Mouse (Mus musculus) midbrain, embryonic 16.5 days (tissue): Measurements from ENCODE around the gene Col4a1. TPM values are rescaled to one million over a fixed set of nuclear protein-coding genes. Genes with fewer than 3 reads are reported as not detected.

ENCODE experiments used
- ATAC-seq: fragments of 200-750 bp; cut with Nextera tagmentation; 2 replicates; pipeline ENCODE4 v1.8.0; 2017; ENCODE audit warnings: moderate TSS enrichment
- H3K27ac ChIP-seq: fragments of 300-500 bp; sonication (generic); 2 replicates; pipeline ENCODE4 v1.5.1; 2014; ENCODE audit warnings: mild to moderate bottlenecking, low read length, mixed read lengths
- H3K27me3 ChIP-seq: fragments of 300-500 bp; sonication (generic); 2 replicates; pipeline ENCODE4 v1.6.1; 2014; ENCODE audit warnings: low read depth, low read length, mixed read lengths; ENCODE audit not compliant: control insufficient read depth, insufficient read depth
- H3K36me3 ChIP-seq: fragments of 300-500 bp; sonication (generic); 2 replicates; pipeline ENCODE4 v1.6.1; 2014; ENCODE audit warnings: mild to moderate bottlenecking, low read length, moderate library complexity, mixed read lengths; ENCODE audit not compliant: control insufficient read depth, insufficient read depth
- H3K4me1 ChIP-seq: fragments of 300-500 bp; sonication (generic); 2 replicates; pipeline ENCODE4 v1.6.1; 2014; ENCODE audit warnings: mild to moderate bottlenecking, low read length, mixed read lengths; ENCODE audit not compliant: control insufficient read depth, insufficient read depth
- H3K4me2 ChIP-seq: fragments of 300-500 bp; sonication (generic); 2 replicates; pipeline ENCODE4 v1.6.1; 2014; ENCODE audit warnings: mild to moderate bottlenecking, low read length, mixed read lengths
- H3K4me3 ChIP-seq: fragments of 300-500 bp; sonication (generic); 2 replicates; pipeline ENCODE4 v1.5.1; 2014; ENCODE audit warnings: low read depth, mild to moderate bottlenecking, low read length, moderate library complexity, mixed read lengths
- H3K9ac ChIP-seq: fragments of 300-500 bp; sonication (generic); 2 replicates; pipeline ENCODE4 v1.6.1; 2014; ENCODE audit warnings: low read depth, low read length, mixed read lengths
- H3K9me3 ChIP-seq: fragments of 300-500 bp; sonication (generic); replicated peaks from 2 replicates; pipeline ENCODE4 v1.6.1; 2014; ENCODE audit warnings: mild to moderate bottlenecking, low read length, mixed read lengths; ENCODE audit not compliant: control insufficient read depth, poor library complexity, severe bottlenecking
- WGBS: fragments of 180-500 bp; shearing (Covaris S2); extraction: QIAGEN DNeasy Blood & Tissue Kit; methylation state at CpG from one replicate; pipeline ENCODE4 v1.1.7; 2014; 5-methylcytosine and 5-hydroxymethylcytosine counted together
- polyA plus RNA-seq: library from polyadenylated mRNA; unstranded; fragments of >200 nt; fragmentation: Nextera tagmentation; extraction: Ambion mirVana; gene quantifications from 2 replicates; pipeline ENCODE4 v1.2.1, GENCODE M21; 2015

The Col4a1 gene
- polyA plus RNA-seq, 1 experiment from 2014 or later: 73.6 TPM

DNA sequence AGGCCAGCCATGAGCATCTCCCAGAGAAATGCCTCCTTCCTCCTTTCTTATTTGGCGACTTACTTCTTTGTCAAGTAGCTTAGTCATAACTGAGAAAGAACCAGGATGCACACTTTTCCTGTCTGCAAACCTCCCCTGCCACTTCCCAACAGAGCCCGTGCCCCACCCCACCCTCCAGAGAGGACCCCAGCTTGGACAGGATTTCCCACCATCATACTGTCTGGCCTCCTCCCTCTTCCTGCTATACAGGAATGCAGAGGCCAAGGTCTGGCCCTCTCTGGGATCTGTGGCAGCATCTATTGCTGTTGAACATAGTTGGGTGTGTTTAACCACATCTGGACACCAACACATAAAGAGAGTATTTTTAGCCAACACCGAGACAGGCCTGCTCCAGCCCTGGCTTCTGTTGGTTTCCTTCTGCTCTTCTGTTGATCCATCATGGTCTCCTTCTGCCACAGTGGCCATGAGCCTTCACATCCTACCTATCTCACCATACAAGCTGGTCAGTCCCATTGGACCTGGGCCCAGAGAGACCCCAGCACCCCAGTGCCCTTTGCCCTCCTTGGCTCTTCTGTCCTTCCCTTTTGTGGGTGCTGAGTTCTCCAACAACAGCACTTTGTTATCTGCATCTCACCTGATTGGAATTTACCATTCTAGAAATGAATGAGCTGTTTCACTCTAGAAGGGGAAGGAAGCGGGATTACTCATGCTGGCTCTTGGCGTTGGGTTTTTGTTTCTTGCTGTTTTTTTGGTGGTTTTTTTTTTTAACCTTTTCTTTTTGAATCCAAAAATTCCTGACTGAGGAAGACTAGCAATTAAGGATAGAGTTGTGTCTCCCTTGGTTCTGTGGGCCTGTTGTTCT is 10.3 kb upstream of the Col4a1 start:
- WGBS: 93% methylated on average over 5 of the region's 5 CpGs
- no peak for ATAC-seq
- Histone ChIP-seq H3K4me2 (no peak overlapping the region), H3K36me3 (no peaks in the 10 kb centered on the region), H3K27me3 (no peaks in the 10 kb centered on the region), H3K4me3 (no peak overlapping the region), H3K27ac (no peak overlapping the region), H3K4me1 (no peaks in the 10 kb centered on the region), H3K9ac (no peak overlapping the region), H3K9me3 (no peaks in the 10 kb centered on the region)

DNA sequence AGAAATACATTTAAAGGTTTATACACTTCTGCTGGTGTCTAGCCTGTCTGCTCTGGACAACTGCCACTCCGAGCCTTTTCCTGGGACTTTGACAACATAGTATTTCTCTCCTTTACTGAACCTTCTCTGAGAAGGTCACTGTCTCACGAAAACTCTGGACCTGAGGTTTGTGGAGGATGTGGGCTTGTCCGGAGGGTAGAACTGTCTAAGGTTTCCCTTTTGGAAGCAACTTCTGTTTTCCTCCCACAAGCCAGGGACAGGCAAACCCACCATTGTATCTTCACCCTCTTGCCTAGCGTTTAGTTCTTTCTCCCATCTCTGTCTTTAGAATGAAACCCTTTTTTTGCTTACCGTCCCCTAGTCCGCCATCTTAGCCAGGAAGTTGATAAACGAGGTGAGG is 9.2 kb upstream of the Col4a1 start:
- no peak overlapping the region for H3K4me3 ChIP-seq
- H3K9ac ChIP-seq: no peak overlapping the region
- ATAC-seq: no peak
- no peaks in the 10 kb centered on the region for H3K27me3 ChIP-seq
- 90% methylated on average over 7 of the region's 7 CpGs for WGBS
- H3K27ac ChIP-seq: no peak overlapping the region
- H3K36me3 ChIP-seq: no peaks in the 10 kb centered on the region
- H3K4me2 ChIP-seq: no peak overlapping the region
- H3K9me3 ChIP-seq: no peaks in the 10 kb centered on the region
- H3K4me1 ChIP-seq: no peaks in the 10 kb centered on the region

DNA sequence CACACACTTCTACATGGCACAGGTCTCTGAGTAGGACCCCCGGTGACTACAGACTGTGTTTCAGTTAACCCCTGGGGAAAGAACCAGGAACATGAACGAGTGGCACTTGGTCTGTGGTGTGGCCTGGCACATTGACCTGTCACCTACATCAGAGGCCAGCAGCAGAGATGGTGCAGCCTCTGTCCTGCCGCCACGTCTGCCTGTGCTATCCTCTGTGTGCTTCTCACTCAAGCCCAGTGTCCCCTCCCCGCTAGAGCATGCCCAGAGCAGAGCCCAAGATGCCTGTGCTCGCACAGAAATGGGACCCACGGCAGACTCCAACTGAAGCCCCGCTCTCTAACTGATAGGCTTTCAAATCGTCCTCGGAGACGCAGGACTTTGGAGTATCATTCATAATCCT is 6.8 kb upstream of the Col4a1 start:
- H3K27me3 ChIP-seq: peaks cover 6% of the 10 kb centered on the region
- 85% methylated on average over 11 of the region's 11 CpGs for WGBS
- ATAC-seq: no peak

DNA sequence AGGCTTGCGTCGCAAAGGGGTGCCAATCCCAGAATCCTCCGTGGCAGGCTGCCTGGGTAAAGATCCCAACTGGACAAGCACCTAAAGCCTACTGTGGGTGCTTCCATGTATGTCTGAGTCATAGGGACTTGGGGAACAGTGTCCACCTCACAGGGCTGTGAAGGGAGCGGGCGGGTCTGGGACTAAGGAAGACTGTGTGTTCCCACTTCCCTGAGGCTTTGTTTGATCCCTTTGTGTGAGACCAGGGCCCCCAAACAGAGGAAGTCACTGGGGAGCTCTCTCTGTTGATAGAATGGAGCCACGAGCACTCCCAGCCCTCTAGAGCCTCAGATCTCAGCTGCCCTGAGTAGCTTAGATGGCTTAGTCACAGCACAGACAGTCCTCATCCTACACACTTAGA is 3.5 kb upstream of the Col4a1 start:
- no peak for ATAC-seq
- H3K4me2 ChIP-seq: no peak overlapping the region
- peaks cover 22% of the 10 kb centered on the region for H3K27me3 ChIP-seq
- WGBS: 76% methylated on average over 6 of the region's 6 CpGs
- H3K36me3 ChIP-seq: no peaks in the 10 kb centered on the region
- no peak overlapping the region for H3K27ac ChIP-seq
- H3K4me3 ChIP-seq: no peak overlapping the region
- H3K9ac ChIP-seq: no peak overlapping the region
- H3K4me1 ChIP-seq: peaks cover 12% of the 10 kb centered on the region; the same call in 1 of the 2 replicates
- no peaks in the 10 kb centered on the region for H3K9me3 ChIP-seq

More for the DNA sequence above, 6.8 kb upstream of the Col4a1 start:
- no peaks in the 10 kb centered on the region for H3K4me1 ChIP-seq
- no peak overlapping the region for H3K27ac ChIP-seq
- no peak overlapping the region for H3K4me2 ChIP-seq
- H3K36me3 ChIP-seq: no peaks in the 10 kb centered on the region
- no peak overlapping the region for H3K9ac ChIP-seq
- no peak overlapping the region for H3K4me3 ChIP-seq
- no peaks in the 10 kb centered on the region for H3K9me3 ChIP-seq

DNA sequence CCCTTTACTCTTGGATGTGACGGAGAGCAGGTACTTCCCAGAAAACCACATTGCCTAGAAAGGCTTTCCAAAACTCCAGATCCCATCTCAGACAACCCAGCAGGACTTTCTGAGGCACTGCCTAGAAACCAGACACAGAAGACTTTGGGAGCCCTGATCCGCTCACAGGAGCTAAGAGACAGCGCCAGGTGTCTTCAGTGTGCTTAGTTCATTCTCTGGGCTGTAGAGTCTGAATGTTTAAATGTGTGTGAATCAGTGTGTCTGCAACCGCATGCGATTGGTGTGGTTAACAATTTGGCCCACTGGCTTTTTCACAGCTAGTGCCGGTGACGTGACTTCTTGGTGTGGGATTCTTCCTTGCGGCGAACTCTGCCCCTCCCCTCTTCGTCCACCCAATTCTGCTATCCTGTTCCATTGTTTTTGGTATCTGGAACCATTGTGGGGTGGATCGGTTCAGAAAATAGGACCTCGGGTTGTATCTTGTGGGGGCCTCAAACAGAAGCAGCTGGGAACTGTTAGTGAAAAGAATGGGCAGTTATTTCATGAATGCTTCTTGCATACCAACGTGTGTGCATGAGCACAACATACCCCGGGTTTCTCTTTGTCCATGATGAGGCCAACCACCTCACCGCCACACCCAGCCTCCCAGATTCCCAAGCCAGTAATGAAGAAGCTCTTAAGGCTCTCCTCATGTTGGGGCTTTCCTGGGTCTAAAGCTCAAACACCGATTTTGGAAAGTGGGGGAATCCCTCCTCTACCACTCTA is 2.7 kb upstream of the Col4a1 start:
- WGBS: 84% methylated on average over 16 of the region's 16 CpGs
- Histone ChIP-seq H3K36me3 (no peaks in the 10 kb centered on the region), H3K4me1 (peaks cover 12% of the 10 kb centered on the region; the same call in 1 of the 2 replicates), H3K4me3 (no peak overlapping the region), H3K9ac (no peak overlapping the region), H3K27me3 (peaks cover 23% of the 10 kb centered on the region), H3K27ac (no peak overlapping the region), H3K9me3 (no peaks in the 10 kb centered on the region), H3K4me2 (0 out of 2 replicates have a peak overlapping the region, but pooled peaks have one; percentile 4)
- no peak for ATAC-seq

DNA sequence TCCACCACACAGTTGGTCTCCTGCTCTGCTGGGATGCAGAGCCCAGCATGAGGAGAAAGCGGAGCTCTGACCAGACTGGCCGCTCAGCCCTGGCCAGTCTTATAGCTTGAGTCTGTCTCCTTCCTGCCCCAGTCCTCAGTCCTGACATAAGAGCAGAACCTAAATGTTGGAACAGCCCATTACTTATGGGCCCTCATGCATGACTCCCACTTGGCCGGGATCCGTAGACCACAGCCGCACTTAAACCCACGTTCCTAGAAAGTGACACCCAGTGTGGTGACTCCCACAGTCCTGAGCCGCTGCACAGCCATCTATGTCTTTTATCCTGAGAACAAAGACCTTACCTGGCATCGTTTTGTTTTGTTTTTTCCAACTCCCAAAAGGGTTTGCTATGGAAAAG is 2.0 kb upstream of the Col4a1 start:
- Histone ChIP-seq H3K36me3 (no peaks in the 10 kb centered on the region), H3K9ac (no peak overlapping the region), H3K4me2 (peak overlapping the region; percentile 92), H3K4me3 (no peak overlapping the region), H3K27ac (no peak overlapping the region), H3K9me3 (no peaks in the 10 kb centered on the region), H3K27me3 (peaks cover 24% of the 10 kb centered on the region), H3K4me1 (peaks cover 12% of the 10 kb centered on the region; the same call in 1 of the 2 replicates)
- WGBS: 69% methylated on average over 8 of the region's 8 CpGs
- no peak for ATAC-seq

DNA sequence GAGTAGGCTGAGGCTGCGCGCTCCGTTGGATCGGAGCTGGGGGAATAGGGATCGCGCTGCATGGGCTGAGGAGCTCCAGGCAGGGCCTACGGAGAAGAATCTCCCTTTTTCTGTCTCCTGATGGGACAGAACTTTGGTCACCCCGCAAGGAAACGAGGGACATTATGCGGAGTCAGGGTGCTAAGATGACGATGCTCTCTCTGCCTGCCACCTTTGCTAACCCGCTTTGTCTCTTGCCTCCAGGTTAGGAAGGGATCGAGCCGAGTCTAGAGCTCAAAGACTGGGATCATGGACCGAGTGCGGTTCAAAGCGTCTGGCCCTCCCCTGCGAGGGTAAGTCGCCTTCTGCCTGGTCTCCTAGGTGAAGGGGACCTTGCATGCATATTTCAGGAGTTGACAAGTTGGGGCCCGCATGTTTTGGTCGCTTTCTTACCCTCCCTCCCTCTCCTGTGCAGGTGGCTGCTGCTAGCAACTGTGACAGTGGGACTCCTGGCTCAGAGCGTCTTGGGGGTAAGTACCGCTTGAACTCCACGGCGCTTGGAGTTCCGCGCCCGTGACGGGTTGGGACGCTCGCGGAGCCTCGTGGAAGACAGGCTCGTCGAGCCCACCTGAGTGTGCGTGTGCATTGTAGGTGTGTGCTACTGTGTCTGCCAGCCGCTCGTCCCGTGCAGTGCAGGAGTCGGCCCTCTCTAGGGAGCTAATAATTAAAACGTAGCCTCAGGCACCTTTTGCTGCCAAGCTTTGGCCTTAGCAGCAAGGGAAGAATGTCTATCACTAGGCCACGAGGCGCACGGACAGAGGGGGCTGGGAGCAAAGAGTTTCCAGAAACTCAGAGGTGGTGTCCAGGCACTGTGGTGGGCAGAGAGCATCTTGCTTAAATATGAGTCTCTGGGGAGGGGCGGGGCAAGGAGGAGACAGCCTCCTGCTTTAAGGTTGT is 818 bp upstream of the Col4a1 start:
- peaks cover 29% of the 10 kb centered on the region for H3K27me3 ChIP-seq
- peaks cover 12% of the 10 kb centered on the region; the same call in 1 of the 2 replicates for H3K4me1 ChIP-seq
- H3K27ac ChIP-seq: peak overlapping the region; percentile 10; the same call in 1 of the 2 replicates
- peak overlapping the region; percentile 67 for H3K4me3 ChIP-seq
- H3K9me3 ChIP-seq: no peaks in the 10 kb centered on the region
- WGBS: 3% methylated on average over 45 of the region's 45 CpGs
- H3K4me2 ChIP-seq: peak overlapping the region; percentile 92
- H3K36me3 ChIP-seq: no peaks in the 10 kb centered on the region
- peak; percentile 59 for ATAC-seq
- H3K9ac ChIP-seq: peak overlapping the region; percentile 77

DNA sequence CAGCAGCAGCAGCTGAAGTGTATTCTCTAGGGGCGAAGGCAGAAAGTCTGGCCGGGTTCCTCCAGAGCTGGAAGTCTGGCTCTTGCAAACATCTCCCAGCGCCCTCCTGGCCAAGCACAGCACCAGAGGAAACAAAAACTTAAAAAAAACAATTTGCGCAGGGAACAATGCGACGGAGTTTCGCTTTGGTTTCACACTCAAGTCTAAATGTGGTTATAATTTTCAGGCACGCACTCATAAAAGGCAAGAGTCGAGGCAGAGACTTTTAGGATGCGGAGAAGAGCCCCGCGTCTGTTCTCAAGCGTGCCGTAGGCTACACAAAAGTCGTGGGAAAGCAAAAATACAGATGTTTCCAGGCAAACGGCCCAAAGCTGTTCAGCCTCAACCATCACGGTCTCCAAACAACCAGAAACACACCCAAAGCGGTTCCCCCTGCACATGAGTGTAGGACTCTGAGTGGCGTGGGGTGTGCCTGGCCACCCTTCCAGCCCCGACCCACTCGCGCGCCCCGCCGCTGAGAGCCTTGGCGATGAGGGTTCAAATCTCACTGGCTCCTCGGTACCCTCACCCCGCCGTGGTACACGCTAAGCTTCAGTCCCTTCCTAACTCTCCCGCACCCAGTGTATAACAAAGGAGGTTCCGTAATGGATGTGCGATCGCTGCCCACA is 811 bp downstream of the Col4a1 start:
- H3K27me3 ChIP-seq: peaks cover 29% of the 10 kb centered on the region
- H3K4me2 ChIP-seq: peak overlapping the region; percentile 92
- H3K9ac ChIP-seq: peak overlapping the region; percentile 77
- no peaks in the 10 kb centered on the region for H3K9me3 ChIP-seq
- no peaks in the 10 kb centered on the region for H3K36me3 ChIP-seq
- 3% methylated on average over 34 of the region's 34 CpGs for WGBS
- H3K4me3 ChIP-seq: peak overlapping the region; percentile 67
- peak overlapping the region; percentile 67 for H3K27ac ChIP-seq
- H3K4me1 ChIP-seq: peaks cover 12% of the 10 kb centered on the region; the same call in 1 of the 2 replicates
- peak; percentile 21; the same call in 1 of the 2 replicates for ATAC-seq
